Mouse (Mus musculus) myocyte (in vitro differentiated cells): ENCODE results near the gene Aplp2. TPM values are rescaled to one million over a fixed set of nuclear protein-coding genes. Genes with fewer than 3 reads are reported as not detected.

Experiments used
- H3K27me3 ChIP-seq: one replicate; pipeline ENCODE4 v1.6.1; 2011; ENCODE audit not compliant: control insufficient read depth, insufficient read depth, insufficient read length
- H3K36me3 ChIP-seq: one replicate; pipeline ENCODE4 v1.6.1; 2011; ENCODE audit not compliant: control insufficient read depth, insufficient read depth
- H3K4me2 ChIP-seq: one replicate; pipeline ENCODE4 v1.6.1; 2011; ENCODE audit warnings: low read depth, control low read depth
- H3K4me3 ChIP-seq: one replicate; pipeline ENCODE4 v1.5.1; 2011; ENCODE audit warnings: mild to moderate bottlenecking, control low read depth, moderate library complexity
- H3K79me2 ChIP-seq: one replicate; pipeline ENCODE4 v1.6.1; 2011; ENCODE audit not compliant: control insufficient read depth, insufficient read depth
- H3ac ChIP-seq: one replicate; pipeline ENCODE4 v1.6.1; 2011; ENCODE audit not compliant: control insufficient read depth, insufficient read length
- CEBPB ChIP-seq: IDR thresholded peaks from 2 replicates; pipeline ENCODE4 v1.6.1; 2011; ENCODE audit warnings: mild to moderate bottlenecking, moderate library complexity; ENCODE audit not compliant: poor library complexity, insufficient read depth, severe bottlenecking
- E2F4 ChIP-seq: IDR thresholded peaks from one replicate; pipeline ENCODE4 v1.6.1; 2011; ENCODE audit warnings: mild to moderate bottlenecking, control low read depth, moderate library complexity; ENCODE audit not compliant: insufficient read depth
- MAX ChIP-seq: IDR thresholded peaks from one replicate; pipeline ENCODE4 v1.6.1; 2011; ENCODE audit warnings: low read depth, mild to moderate bottlenecking, control low read depth
- MYOD1 ChIP-seq, 3 experiments: IDR thresholded peaks; one replicate each; pipeline ENCODE4 v1.6.1; 2011; ENCODE audit warnings: control low read depth in 2 of 3, low read depth in 2 of 3, mild to moderate bottlenecking in 2 of 3, moderate library complexity in 1 of 3; ENCODE audit not compliant: insufficient read length in 2 of 3, control insufficient read depth in 1 of 3
- MYOG ChIP-seq, 3 experiments: IDR thresholded peaks; one replicate each; pipeline ENCODE4 v1.6.1; 2011; ENCODE audit warnings: control low read depth in 2 of 3, low read depth in 2 of 3, mild to moderate bottlenecking in 2 of 3; ENCODE audit not compliant: insufficient read length in 2 of 3, control insufficient read depth in 1 of 3, insufficient read depth in 1 of 3
- POLR2A ChIP-seq: IDR thresholded peaks from one replicate; pipeline ENCODE4 v1.6.1; 2011; ENCODE audit warnings: low read depth, mild to moderate bottlenecking, control low read depth, moderate library complexity; ENCODE audit not compliant: insufficient read length
- POLR2AphosphoS2 ChIP-seq: IDR thresholded peaks from one replicate; pipeline ENCODE4 v1.6.1; 2011; ENCODE audit warnings: low read depth, control low read depth; ENCODE audit not compliant: insufficient read length
- REST ChIP-seq: IDR thresholded peaks from one replicate; pipeline ENCODE4 v1.6.1; 2011; ENCODE audit warnings: mild to moderate bottlenecking, control low read depth, moderate library complexity; ENCODE audit not compliant: insufficient read depth, insufficient read length
- SRF ChIP-seq: IDR thresholded peaks from one replicate; pipeline ENCODE4 v1.6.1; 2011; ENCODE audit warnings: low read depth; ENCODE audit not compliant: control insufficient read depth, insufficient read length
- TCF12 ChIP-seq: IDR thresholded peaks from one replicate; pipeline ENCODE4 v1.6.1; 2011; ENCODE audit warnings: mild to moderate bottlenecking, control low read depth; ENCODE audit not compliant: poor library complexity, insufficient read depth, severe bottlenecking
- TCF3 ChIP-seq: IDR thresholded peaks from one replicate; pipeline ENCODE4 v1.6.1; 2011; ENCODE audit warnings: low read depth, control low read depth; ENCODE audit not compliant: insufficient read length
- USF1 ChIP-seq: IDR thresholded peaks from one replicate; pipeline ENCODE4 v1.6.1; 2011; ENCODE audit warnings: low read depth, mild to moderate bottlenecking, control low read depth, moderate library complexity
- polyA plus RNA-seq: library from polyadenylated mRNA; unstranded; fragments of >200 nt; fragmentation: generic; extraction: Trizol; gene quantifications from one replicate; pipeline ENCODE4 v1.2.1, GENCODE M21; 2012; ENCODE audit warnings: missing spikeins

Gene Aplp2
- polyA plus RNA-seq: 65.7 TPM

- H3K4me3 ChIP-seq: peak within 1 kb of the TSS; percentile 40
- H3K79me2 ChIP-seq: peaks cover 20% of the 10 kb centered on the region
- no peaks in the 10 kb centered on the region for H3K36me3 ChIP-seq
- TF ChIP-seq MYOG (IDR thresholded peaks at IDR 0.05; ENCODE audit: control insufficient read depth in 1 of 3, insufficient read depth in 1 of 3, insufficient read length in 2 of 3, low read depth in 2 of 3) (no peak), TCF3 (no peak), REST (peak; percentile 49), TCF12 (no peak), MAX (no peak), POLR2A (peak; percentile 95), SRF (no peak), POLR2AphosphoS2 (peak; percentile 98), CEBPB (no peak), MYOD1 (IDR thresholded peaks at IDR 0.05; ENCODE audit: control insufficient read depth in 1 of 3, insufficient read length in 2 of 3, low read depth in 2 of 3) (peak in 1 of 3 experiments; percentile 3), USF1 (no peak)
- peak within 1 kb of the TSS; percentile 90 for H3K4me2 ChIP-seq
- no peaks in the 10 kb centered on the region for H3K27me3 ChIP-seq
- H3ac ChIP-seq: peak within 1 kb of the TSS; percentile 100
Measured at GRCm38 (mm10) chr9:31211690-31212499, at the start of gene Aplp2. Gene Aplp2 (minus strand): TSS chr9:31211815.

- TF ChIP-seq MYOG (IDR thresholded peaks at IDR 0.05; ENCODE audit: control insufficient read depth in 1 of 3, insufficient read depth in 1 of 3, insufficient read length in 2 of 3, low read depth in 2 of 3): no peak
- TF ChIP-seq TCF12: no peak
- TF ChIP-seq MYOD1 (IDR thresholded peaks at IDR 0.05; ENCODE audit: control insufficient read depth in 1 of 3, insufficient read length in 2 of 3, low read depth in 2 of 3): no peak
- no peak for TF ChIP-seq USF1
- TF ChIP-seq POLR2AphosphoS2: no peak
Measured at GRCm38 (mm10) chr9:31260219-31260618, 48.6 kb upstream of the Aplp2 start.

GRCm38 (mm10) chr9:31258237-31258636 is 46.6 kb upstream of the Aplp2 start:
- Histone ChIP-seq H3K27me3 (no peaks in the 10 kb centered on the region), H3K79me2 (no peaks in the 10 kb centered on the region), H3K4me2 (no peak overlapping the region), H3ac (no peak overlapping the region), H3K36me3 (no peaks in the 10 kb centered on the region), H3K4me3 (no peak overlapping the region)
- TF ChIP-seq USF1: no peak
- TF ChIP-seq E2F4: no peak
- TF ChIP-seq MYOG (IDR thresholded peaks at IDR 0.05; ENCODE audit: control insufficient read depth in 1 of 3, insufficient read depth in 1 of 3, insufficient read length in 2 of 3, low read depth in 2 of 3): no peak
- TF ChIP-seq POLR2A: no peak

More at GRCm38 (mm10) chr9:31260219-31260618, 48.6 kb upstream of the Aplp2 start:
- Histone ChIP-seq H3K27me3 (no peaks in the 10 kb centered on the region), H3K36me3 (no peaks in the 10 kb centered on the region), H3K4me3 (no peak overlapping the region), H3K79me2 (no peaks in the 10 kb centered on the region), H3ac (no peak overlapping the region), H3K4me2 (no peak overlapping the region)

GRCm38 (mm10) chr9:31255953-31256352 is 44.3 kb upstream of the Aplp2 start:
- H3ac ChIP-seq: no peak overlapping the region
- H3K36me3 ChIP-seq: no peaks in the 10 kb centered on the region
- H3K79me2 ChIP-seq: no peaks in the 10 kb centered on the region
- no peak for TF ChIP-seq POLR2A
- no peak for TF ChIP-seq TCF12
- TF ChIP-seq CEBPB: no peak
- no peak for TF ChIP-seq MYOD1 (IDR thresholded peaks at IDR 0.05; ENCODE audit: control insufficient read depth in 1 of 3, insufficient read length in 2 of 3, low read depth in 2 of 3)
- no peak for TF ChIP-seq MYOG (IDR thresholded peaks at IDR 0.05; ENCODE audit: control insufficient read depth in 1 of 3, insufficient read depth in 1 of 3, insufficient read length in 2 of 3, low read depth in 2 of 3)
- no peak for TF ChIP-seq POLR2AphosphoS2
- no peak for TF ChIP-seq USF1
- TF ChIP-seq MAX: no peak
- no peak for TF ChIP-seq E2F4
- TF ChIP-seq TCF3: no peak
- no peak for TF ChIP-seq SRF
- no peak for TF ChIP-seq REST
- no peak overlapping the region for H3K4me2 ChIP-seq
- no peaks in the 10 kb centered on the region for H3K27me3 ChIP-seq
- no peak overlapping the region for H3K4me3 ChIP-seq

DNA sequence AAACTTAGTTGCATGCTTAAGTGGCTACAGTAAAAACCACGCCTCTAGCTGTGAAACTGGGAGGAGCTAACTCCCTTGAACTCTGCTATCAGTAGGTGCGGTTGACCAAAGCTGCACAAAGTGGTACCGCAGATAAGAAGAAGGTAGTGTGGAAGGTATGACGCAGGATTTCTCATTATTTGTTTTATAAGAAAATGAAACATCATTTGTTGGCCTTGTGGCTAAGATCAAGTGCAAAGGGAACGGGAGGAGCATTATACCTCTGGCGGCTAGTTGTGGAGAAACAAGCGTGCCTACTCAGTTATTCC is 43.0 kb upstream of the Aplp2 start:
- TF ChIP-seq USF1 (no peak), POLR2A (no peak), SRF (no peak), MYOG (IDR thresholded peaks at IDR 0.05; ENCODE audit: control insufficient read depth in 1 of 3, insufficient read depth in 1 of 3, insufficient read length in 2 of 3, low read depth in 2 of 3) (no peak), MAX (no peak), CEBPB (no peak), POLR2AphosphoS2 (no peak), E2F4 (no peak), REST (no peak), TCF12 (no peak), MYOD1 (IDR thresholded peaks at IDR 0.05; ENCODE audit: control insufficient read depth in 1 of 3, insufficient read length in 2 of 3, low read depth in 2 of 3) (no peak), TCF3 (no peak)
- Histone ChIP-seq H3K4me2 (no peak overlapping the region), H3K79me2 (no peaks in the 10 kb centered on the region), H3K4me3 (no peak overlapping the region), H3K27me3 (no peaks in the 10 kb centered on the region), H3ac (no peak overlapping the region), H3K36me3 (no peaks in the 10 kb centered on the region)
